Mouse (Mus musculus): Measurements from ENCODE around the gene Tex33. TPM values are rescaled to one million over a fixed set of nuclear protein-coding genes. Genes with fewer than 3 reads are reported as not detected.
"Not testable (repeated sequence)": the region's sequence is repeated elsewhere in the genome, so short reads cannot be mapped to it uniquely, and the experiment has no call there.

The Tex33 gene
- polyA plus RNA-seq, 1 experiment from 2014 or later, result not detected

- H3K27ac ChIP-seq (replicated peaks), result no peak overlapping the region
- H3K36me3 ChIP-seq, result no peaks in the 10 kb centered on the region
- no peak overlapping the region for H3K9ac ChIP-seq (replicated peaks)
- 0 out of 2 replicates have a peak, but pooled peaks cover 3% of the 10 kb centered on the region for H3K9me3 ChIP-seq
- WGBS, result 80% methylated on average over 8 of the region's 8 CpGs
- H3K4me1 ChIP-seq, result no peaks in the 10 kb centered on the region
- H3K4me2 ChIP-seq (replicated peaks), result no peak overlapping the region
- H3K4me3 ChIP-seq, result no peak overlapping the region
- peaks cover 37% of the 10 kb centered on the region for H3K27me3 ChIP-seq
- no peak for ATAC-seq (ENCODE audit: low FRiP score, low read depth)
These were observed 28.8 kb downstream of the Tex33 start for GRCm38 (mm10) chr15:78366875-78367274.

DNA sequence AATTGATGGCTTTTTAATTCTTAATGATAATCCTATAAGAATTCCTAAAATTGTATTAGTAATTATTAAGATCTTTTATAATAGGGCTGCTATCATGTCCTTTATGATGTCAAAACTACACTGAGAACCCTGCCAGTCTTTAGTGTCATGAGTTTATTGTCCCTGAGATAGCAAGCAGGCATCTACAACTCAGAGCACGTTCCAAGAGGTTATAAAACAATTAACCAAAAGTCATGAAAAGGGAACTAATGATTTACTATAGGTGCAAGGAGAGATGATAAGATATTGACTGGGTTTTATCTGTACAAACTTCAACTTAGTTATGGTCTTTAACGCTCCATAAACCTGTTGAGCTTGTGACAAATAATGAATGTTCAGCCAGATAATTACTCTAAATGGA lies 29.8 kb downstream of the Tex33 start:
- Histone ChIP-seq H3K9me3 (0 out of 2 replicates have a peak, but pooled peaks cover 3% of the 10 kb centered on the region), H3K36me3 (no peaks in the 10 kb centered on the region), H3K4me2 (replicated peaks) (no peak overlapping the region), H3K27ac (replicated peaks) (no peak overlapping the region), H3K27me3 (peaks cover 30% of the 10 kb centered on the region), H3K4me3 (no peak overlapping the region), H3K9ac (replicated peaks) (no peak overlapping the region), H3K4me1 (no peaks in the 10 kb centered on the region)
- ATAC-seq (ENCODE audit: low FRiP score, low read depth), result no peak
- 96% methylated on average over 2 of the region's 2 CpGs for WGBS

- no peaks in the 10 kb centered on the region for H3K4me1 ChIP-seq
- ATAC-seq (ENCODE audit: low FRiP score, low read depth), result no peak
- WGBS, result 88% methylated on average over 5 of the region's 5 CpGs
- H3K9ac ChIP-seq (replicated peaks), result no peak overlapping the region
- H3K4me3 ChIP-seq, result no peak overlapping the region
- H3K27me3 ChIP-seq, result no peaks in the 10 kb centered on the region
- H3K9me3 ChIP-seq, result no peaks in the 10 kb centered on the region
- no peak overlapping the region for H3K27ac ChIP-seq (replicated peaks)
- no peak overlapping the region for H3K4me2 ChIP-seq (replicated peaks)
- no peaks in the 10 kb centered on the region for H3K36me3 ChIP-seq
These were observed 40.2 kb downstream of the Tex33 start for GRCm38 (mm10) chr15:78355548-78355947.

- H3K27ac ChIP-seq (replicated peaks), result no peak overlapping the region
- H3K9me3 ChIP-seq, result no peaks in the 10 kb centered on the region
- no peaks in the 10 kb centered on the region for H3K4me1 ChIP-seq
- WGBS, result 4% methylated on average over 1 of the region's 1 CpGs
- no peak overlapping the region for H3K4me2 ChIP-seq (replicated peaks)
- H3K36me3 ChIP-seq, result no peaks in the 10 kb centered on the region
- H3K4me3 ChIP-seq, result no peak overlapping the region
- no peak overlapping the region for H3K9ac ChIP-seq (replicated peaks)
- ATAC-seq (ENCODE audit: low FRiP score, low read depth), result no peak
- no peaks in the 10 kb centered on the region for H3K27me3 ChIP-seq
These were observed 40.8 kb downstream of the Tex33 start for GRCm38 (mm10) chr15:78354958-78355357.

DNA sequence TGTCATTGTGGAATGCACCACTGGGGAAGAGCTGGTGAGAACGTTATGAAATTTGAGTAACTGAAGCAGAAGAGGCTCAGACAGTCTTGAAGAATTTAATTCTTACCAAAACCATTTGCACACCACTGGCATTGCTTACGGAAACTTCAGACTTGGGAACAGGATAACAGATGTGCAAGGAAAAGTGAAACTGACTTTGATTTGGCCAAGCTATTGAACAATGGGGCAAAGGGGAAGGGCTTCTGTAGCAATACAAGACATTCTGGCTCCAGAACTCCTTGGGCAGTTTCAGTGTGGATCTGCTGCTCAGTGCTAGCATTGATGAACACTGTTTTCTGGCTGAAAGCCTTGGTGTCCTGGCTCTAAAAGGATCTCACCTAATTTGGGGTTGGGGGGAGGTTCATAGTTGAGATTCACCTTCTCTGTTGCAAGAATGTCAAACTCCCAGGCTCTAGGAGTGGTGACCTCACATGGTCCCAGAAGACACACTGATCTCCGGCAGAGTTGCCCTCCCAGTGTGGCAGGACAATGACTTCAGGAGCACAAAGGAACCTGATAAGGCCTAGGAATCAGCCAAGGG lies 44.0 kb downstream of the Tex33 start:
- H3K36me3 ChIP-seq, result no peaks in the 10 kb centered on the region
- no peak overlapping the region for H3K4me2 ChIP-seq (replicated peaks)
- no peaks in the 10 kb centered on the region for H3K9me3 ChIP-seq
- H3K27ac ChIP-seq (replicated peaks), result no peak overlapping the region
- no peak for ATAC-seq (ENCODE audit: low FRiP score, low read depth)
- WGBS, result 67% methylated on average over 3 of the region's 3 CpGs
- no peak overlapping the region for H3K4me3 ChIP-seq
- H3K9ac ChIP-seq (replicated peaks), result no peak overlapping the region
- H3K27me3 ChIP-seq, result no peaks in the 10 kb centered on the region
- no peaks in the 10 kb centered on the region for H3K4me1 ChIP-seq

- no peaks in the 10 kb centered on the region for H3K4me1 ChIP-seq
- no peak for ATAC-seq (ENCODE audit: low FRiP score, low read depth)
- no peak overlapping the region for H3K4me2 ChIP-seq (replicated peaks)
- no peak overlapping the region for H3K9ac ChIP-seq (replicated peaks)
- no peaks in the 10 kb centered on the region for H3K36me3 ChIP-seq
- no peak overlapping the region for H3K27ac ChIP-seq (replicated peaks)
- H3K4me3 ChIP-seq, result no peak overlapping the region
- WGBS, result 91% methylated on average over 3 of the region's 3 CpGs
- no peaks in the 10 kb centered on the region for H3K27me3 ChIP-seq
- H3K9me3 ChIP-seq, result no peaks in the 10 kb centered on the region
These were observed 51.1 kb downstream of the Tex33 start for GRCm38 (mm10) chr15:78344567-78344966.

DNA sequence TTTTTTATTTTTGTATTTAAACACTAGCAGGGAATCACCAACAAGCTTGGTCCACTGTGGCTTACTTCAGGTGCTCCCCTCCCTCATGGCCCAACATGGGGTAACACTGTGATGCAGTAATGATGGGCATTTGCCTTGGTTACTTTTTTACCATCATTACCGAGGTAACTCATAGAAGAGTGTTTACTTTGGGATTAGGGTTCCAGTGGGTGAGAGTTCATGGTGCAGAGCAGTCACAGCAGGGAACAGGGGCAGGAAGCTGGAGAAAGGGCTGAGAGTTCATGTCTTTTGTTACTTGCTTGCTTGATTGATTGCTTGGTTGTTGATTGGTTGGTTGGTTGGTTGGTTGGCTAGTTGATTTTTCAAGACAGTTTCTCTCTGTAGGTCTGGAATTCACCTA lies 52.0 kb downstream of the Tex33 start:
- Histone ChIP-seq H3K4me3 (no peak overlapping the region), H3K27me3 (no peaks in the 10 kb centered on the region), H3K4me1 (no peaks in the 10 kb centered on the region), H3K9me3 (no peaks in the 10 kb centered on the region), H3K4me2 (replicated peaks) (no peak overlapping the region), H3K27ac (replicated peaks) (no peak overlapping the region), H3K36me3 (no peaks in the 10 kb centered on the region), H3K9ac (replicated peaks) (no peak overlapping the region)
- 15% methylated on average over 1 of the region's 1 CpGs for WGBS
- ATAC-seq (ENCODE audit: low FRiP score, low read depth), result no peak

GRCm38 (mm10) chr15:78340919-78341318 lies 54.8 kb downstream of the Tex33 start:
- not testable (repeated sequence) for ATAC-seq (ENCODE audit: low FRiP score, low read depth); H3K36me3 ChIP-seq; H3K4me2 ChIP-seq (replicated peaks); H3K4me3 ChIP-seq; H3K27me3 ChIP-seq; H3K27ac ChIP-seq (replicated peaks); H3K9me3 ChIP-seq; H3K9ac ChIP-seq (replicated peaks); H3K4me1 ChIP-seq
- WGBS, result 67% methylated on average over 7 of the region's 7 CpGs

DNA sequence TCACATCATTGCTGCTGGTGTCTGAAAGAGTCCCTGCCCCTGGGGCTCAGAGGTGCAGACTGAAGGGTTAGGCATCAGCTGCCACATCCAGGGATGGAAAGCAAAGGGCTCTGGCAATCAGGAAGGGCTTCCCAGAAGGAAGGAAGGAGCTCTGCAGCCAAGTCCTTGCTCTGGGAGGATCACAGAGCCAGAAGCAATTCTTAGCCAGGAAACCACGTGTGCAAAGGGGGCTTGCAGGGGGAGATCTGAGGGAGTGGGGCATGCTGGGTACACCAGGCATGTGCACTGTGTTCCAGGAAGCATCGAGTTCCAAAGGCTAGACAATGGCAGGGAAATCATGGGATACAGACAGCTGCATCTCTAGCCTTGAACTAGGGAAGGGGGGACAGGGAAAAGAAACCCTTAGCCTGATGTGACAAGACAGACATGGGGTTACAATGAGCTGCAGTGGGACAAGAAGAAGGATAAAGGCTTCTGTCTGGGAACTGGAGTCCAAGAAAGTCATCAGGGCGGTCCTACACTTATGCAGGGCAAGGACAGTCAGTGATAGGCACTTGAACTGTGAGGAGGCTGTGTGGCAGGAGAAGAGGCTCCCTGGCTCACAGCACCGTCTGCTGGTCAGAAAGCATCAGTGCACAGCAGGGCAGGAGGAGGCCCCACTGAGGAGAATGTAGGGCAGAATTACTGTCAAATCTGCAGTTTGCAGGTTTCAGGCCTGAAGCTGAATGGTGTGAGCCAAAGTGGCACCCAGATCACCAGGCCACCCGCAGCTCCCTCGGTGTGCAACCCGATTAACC lies 55.9 kb downstream of the Tex33 start:
- WGBS, result 46% methylated on average over 7 of the region's 7 CpGs

GRCm38 (mm10) chr15:78334380-78334779 lies 61.3 kb downstream of the Tex33 start:
- Histone ChIP-seq H3K27me3 (no peaks in the 10 kb centered on the region), H3K4me2 (replicated peaks) (no peak overlapping the region), H3K9me3 (no peaks in the 10 kb centered on the region), H3K4me1 (no peaks in the 10 kb centered on the region), H3K4me3 (no peak overlapping the region), H3K36me3 (no peaks in the 10 kb centered on the region), H3K9ac (replicated peaks) (no peak overlapping the region), H3K27ac (replicated peaks) (no peak overlapping the region)
- WGBS, result 85% methylated on average over 3 of the region's 3 CpGs
- no peak for ATAC-seq (ENCODE audit: low FRiP score, low read depth)

More for the DNA sequence above, 55.9 kb downstream of the Tex33 start:
- H3K9me3 ChIP-seq; H3K4me1 ChIP-seq; H3K27ac ChIP-seq (replicated peaks); ATAC-seq (ENCODE audit: low FRiP score, low read depth); H3K4me2 ChIP-seq (replicated peaks); H3K9ac ChIP-seq (replicated peaks); H3K36me3 ChIP-seq; H3K27me3 ChIP-seq; H3K4me3 ChIP-seq: not testable (repeated sequence)

- WGBS, result 78% methylated on average over 6 of the region's 6 CpGs
- H3K9me3 ChIP-seq, result no peaks in the 10 kb centered on the region
- no peak overlapping the region for H3K4me2 ChIP-seq (replicated peaks)
- no peak overlapping the region for H3K27ac ChIP-seq (replicated peaks)
- no peak for ATAC-seq (ENCODE audit: low FRiP score, low read depth)
- H3K36me3 ChIP-seq, result no peaks in the 10 kb centered on the region
- H3K4me1 ChIP-seq, result peaks cover 4% of the 10 kb centered on the region; the same call in 1 of the 2 replicates
- H3K4me3 ChIP-seq, result no peak overlapping the region
- no peak overlapping the region for H3K9ac ChIP-seq (replicated peaks)
- H3K27me3 ChIP-seq, result no peaks in the 10 kb centered on the region
These were observed 62.7 kb downstream of the Tex33 start for GRCm38 (mm10) chr15:78332981-78333380.

GRCm38 (mm10) chr15:78331523-78332340 lies 64.0 kb downstream of the Tex33 start:
- Histone ChIP-seq H3K4me2 (replicated peaks) (no peak overlapping the region), H3K9me3 (no peaks in the 10 kb centered on the region), H3K27ac (replicated peaks) (no peak overlapping the region), H3K4me3 (no peak overlapping the region), H3K36me3 (no peaks in the 10 kb centered on the region), H3K9ac (replicated peaks) (no peak overlapping the region), H3K4me1 (peaks cover 4% of the 10 kb centered on the region; the same call in 1 of the 2 replicates), H3K27me3 (no peaks in the 10 kb centered on the region)
- WGBS, result 81% methylated on average over 5 of the region's 5 CpGs
- ATAC-seq (ENCODE audit: low FRiP score, low read depth), result no peak
